Mouse (Mus musculus): ENCODE measurements around the gene Lrrfip2.

Gene Lrrfip2

DNA sequence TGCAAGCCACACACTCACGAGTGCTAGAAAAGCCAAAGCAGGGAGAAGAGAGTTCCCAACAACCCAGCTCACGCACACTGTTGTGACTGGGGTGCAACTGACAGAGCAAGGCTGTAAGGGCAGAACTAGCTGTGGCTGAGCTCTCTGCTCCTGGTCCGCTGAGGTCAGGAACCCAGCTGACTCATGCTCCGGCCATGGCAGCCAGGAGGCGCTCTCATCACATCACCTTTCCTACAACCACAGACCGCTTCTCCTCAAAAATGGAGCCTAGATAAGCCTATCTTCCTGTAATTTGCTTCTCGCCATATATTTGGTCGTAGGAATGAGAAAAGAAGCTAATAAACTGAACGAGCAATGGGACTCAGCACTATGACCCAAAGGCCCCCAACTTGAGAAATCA lies 117.3 kb downstream of the Lrrfip2 start:
- DNase-seq: no peak

DNA sequence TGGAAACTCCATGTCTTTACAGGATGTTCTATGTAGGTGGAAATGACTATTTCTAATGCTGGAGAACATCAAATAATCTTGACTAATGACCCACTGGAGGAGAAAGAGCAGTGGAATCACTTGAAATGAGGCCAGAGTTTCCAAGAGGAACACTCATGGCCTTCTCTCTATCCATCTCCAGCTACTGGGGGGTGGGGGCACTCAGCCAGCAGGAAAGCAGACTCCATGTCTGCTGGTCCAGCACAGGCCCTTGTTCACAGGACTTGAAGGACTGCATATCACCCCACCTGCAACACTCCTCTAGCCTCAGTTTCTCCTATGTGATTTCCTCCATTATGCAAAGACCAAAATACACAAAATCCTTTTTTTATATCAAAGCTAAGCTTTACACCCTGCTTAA lies 120.3 kb downstream of the Lrrfip2 start:
- DNase-seq: no peak

GRCm38 (mm10) chr9:111239821-111240220 lies 122.4 kb downstream of the Lrrfip2 start:
- DNase-seq: no peak

DNA sequence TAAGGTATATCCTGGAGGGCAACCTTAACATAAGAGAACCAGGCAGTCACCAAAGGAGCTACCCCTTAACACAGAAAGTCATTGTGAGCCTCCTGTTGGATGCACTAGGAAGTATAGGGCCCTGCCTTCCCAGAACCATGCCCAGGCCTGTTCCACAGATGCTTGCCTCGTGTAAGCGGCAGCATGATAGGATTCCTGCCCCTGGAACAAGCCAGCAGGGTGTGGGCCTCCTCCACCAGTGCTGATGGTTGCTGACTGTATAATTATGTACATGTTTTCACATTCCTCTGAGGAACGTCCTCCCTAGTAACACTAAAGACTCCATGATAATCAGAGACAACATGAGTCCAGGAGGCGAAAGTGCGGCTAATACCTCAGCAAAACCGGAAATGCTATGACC lies 126.0 kb downstream of the Lrrfip2 start:
- no peak for DNase-seq

DNA sequence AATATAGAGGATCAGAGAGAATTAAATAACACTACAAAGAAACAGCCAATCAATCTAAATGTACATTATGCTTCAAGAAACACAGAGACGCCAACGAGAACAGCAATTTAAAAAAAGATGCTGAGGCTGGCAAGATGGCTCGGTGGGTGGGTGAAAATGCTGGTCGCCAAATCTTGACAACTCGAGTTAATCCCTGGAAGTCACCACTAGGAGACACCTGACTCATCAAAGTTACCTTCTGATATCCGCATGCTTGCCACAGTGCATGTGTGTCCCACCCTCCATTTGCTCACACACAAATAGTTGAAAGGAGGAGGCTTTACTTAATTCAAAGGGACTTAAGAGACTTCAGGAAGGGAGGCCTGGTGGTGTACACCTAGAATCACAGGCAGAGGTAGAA lies 128.2 kb downstream of the Lrrfip2 start:
- no peak for DNase-seq

- DNase-seq: no peak
Measured at GRCm38 (mm10) chr9:111247682-111248246, 130.4 kb downstream of the Lrrfip2 start.

- DNase-seq: no peak
Measured at GRCm38 (mm10) chr9:111252161-111252869, 134.9 kb downstream of the Lrrfip2 start.

- no peak for DNase-seq
Measured at GRCm38 (mm10) chr9:111260360-111260985, 143.1 kb downstream of the Lrrfip2 start.

DNA sequence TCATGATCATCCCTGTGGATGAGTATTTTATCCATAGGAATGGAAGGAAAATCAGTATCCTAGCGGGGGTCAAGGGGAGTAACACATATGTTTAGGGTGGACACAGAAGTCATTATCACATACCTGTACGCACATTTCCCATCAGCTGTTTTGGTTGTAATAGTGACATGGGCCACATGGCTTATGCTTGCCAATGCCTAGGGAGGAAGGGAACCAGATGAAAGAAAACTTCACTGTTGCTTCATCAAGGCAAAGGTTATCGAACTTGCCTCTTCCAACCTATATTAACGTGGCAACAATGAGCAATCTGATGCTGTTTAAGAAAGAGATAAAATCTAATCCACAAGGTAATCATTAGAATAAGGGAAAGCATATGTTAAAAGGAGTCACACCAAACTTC lies 144.0 kb downstream of the Lrrfip2 start:
- no peak for DNase-seq

DNA sequence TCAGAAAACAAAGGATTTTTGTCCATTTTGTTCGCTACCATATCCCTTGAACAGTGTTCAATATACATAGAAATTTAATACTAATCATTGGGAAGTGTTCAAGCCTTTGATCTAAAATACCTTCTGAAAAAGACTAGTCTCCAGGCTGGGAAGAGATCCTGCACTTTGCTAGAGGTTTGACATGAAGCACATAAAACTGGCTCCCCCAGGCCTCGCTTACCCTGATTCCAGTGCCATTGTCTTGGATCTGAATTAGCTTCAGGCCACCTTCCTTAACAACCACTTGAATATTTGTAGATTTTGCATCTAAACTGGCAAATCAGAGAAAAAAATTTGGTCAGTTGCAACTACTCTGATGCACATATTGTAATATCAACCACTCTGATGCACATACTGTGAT lies 150.6 kb downstream of the Lrrfip2 start:
- DNase-seq: no peak

- DNase-seq: no peak
Measured at GRCm38 (mm10) chr9:111270606-111271005, 153.2 kb downstream of the Lrrfip2 start.

- DNase-seq: no peak
Measured at GRCm38 (mm10) chr9:111271056-111271433, 153.7 kb downstream of the Lrrfip2 start.

DNA sequence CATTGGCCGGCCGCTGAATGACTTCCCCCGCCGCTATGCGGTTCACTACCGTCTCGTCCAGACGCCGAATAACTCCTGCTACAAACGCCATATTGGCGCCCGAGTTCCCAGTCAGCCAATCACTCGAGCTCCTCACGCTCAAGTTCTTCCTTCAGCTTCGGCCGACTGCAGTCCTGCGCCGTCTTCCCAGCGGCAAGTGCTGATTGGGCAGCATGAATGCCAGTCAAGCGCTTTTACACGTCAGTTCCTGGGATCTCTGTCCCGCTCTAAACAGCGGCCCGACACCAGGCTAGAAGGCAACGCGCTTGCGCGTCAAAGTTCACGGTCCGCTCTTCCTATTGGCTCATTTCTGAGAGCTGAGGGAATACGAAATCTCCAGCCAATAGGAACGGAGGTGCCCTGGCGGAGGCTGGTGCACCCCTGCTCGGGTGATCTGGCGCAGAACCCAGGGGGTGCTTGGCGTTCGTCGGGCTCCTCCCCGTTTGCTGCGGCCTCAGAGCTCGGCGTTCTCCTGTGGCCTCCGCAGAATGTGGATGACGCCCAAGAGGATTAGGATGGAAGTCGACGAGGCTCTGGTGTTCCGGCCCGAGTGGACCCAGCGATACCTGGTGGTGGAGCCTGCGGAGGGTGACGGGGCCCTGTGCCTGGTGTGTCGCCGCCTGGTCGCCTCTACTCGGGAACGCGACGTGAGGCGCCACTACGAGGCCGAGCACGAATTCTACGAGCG lies 154.2 kb downstream of the Lrrfip2 start, which contains the start of the genes Mlh1 and Epm2aip1:
Gene Mlh1, minus strand, starts transcription at position 358 of the 727 bp plus-strand sequence.
Gene Epm2aip1, plus strand, starts transcription at position 496 of the 727 bp plus-strand sequence.
- DNase-seq: peak; percentile 100

DNA sequence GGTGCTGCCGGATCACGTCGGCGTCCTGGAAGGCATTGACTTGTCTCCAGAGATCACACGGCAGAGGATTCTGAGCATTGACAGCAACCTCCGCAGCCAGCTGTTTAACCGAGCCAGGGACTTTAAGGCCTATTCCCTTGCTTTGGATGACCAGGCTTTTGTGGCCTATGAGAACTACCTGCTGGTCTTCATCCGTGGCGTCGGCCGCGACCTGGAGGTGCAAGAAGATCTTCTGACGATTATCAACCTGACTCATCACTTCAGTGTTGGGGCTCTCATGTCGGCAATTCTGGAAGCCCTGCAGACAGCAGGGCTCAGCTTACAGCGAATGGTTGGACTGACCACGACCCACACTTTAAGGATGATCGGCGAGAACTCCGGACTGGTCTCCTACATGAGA lies 155.0 kb downstream of the Lrrfip2 start:
- DNase-seq: no peak

- DNase-seq: no peak
Measured at GRCm38 (mm10) chr9:111272996-111273785, 155.8 kb downstream of the Lrrfip2 start.

DNA sequence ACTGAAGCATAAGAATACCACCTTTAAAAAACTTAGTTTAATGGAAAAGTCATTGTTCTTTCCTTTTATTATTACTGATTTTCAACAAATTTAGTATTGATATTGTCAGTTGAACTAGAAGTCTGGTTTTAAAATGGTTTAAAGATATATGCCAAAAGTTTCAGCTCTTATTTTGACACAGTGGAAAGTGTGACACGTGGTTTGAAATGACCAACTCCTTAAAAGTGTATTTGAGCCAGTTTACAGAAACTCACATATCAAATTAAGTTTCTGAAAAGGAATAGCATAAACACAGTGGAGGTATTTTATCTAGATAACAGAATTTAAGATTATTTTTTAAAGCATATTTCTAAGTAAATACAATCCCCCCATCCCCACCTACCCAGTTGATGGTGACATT lies 156.6 kb downstream of the Lrrfip2 start:
- no peak for DNase-seq

GRCm38 (mm10) chr9:111275156-111275555 lies 157.8 kb downstream of the Lrrfip2 start:
- DNase-seq: peak; percentile 17
